Mouse (Mus musculus): Measurements from ENCODE around the gene Tnip1. TPM values are rescaled to one million over a fixed set of nuclear protein-coding genes. Genes with fewer than 3 reads are reported as not detected.

Tnip1 gene
- total RNA-seq, 2 experiments from 2014 or later: 26.7 to 32.7 TPM

GRCm38 (mm10) chr11:54932540-54932939 is 30.2 kb downstream of the Tnip1 start:
- no peak for DNase-seq

DNA sequence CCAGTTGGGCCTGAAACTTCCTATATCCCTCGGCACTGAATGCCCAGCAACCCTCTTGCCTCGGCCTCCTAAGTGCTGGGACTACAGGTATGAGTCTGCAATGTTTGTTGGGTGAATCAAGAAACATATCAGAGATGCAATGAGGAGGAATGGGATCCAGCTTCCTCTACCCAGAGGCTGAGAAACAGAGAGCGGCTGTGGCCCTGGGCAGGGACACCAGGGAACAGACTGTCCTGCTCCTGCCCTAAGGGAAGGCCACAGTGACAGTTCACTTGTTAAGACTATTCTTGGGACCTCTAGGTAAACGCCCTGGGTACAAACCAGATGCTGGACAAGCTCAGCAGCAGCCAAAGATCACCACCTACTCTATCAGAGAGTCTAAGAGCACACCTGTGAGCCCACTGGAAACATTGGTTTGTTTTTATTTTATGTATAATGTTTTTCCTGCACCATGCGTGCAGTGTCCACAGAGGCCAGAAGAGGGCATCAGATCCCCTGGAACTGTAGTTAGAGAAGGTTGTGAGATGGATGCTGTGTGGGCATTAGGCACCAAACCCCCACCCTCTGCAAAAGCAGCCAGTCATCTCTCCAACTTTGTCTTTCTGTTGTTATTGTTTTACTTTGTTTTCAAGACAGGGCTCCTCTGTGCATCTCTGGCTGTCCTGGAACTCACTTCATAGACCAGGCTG is 31.2 kb downstream of the Tnip1 start:
- peak; percentile 39 to 83 for DNase-seq

- DNase-seq: peak; percentile 58 to 74
Observed at GRCm38 (mm10) chr11:54930318-54930979, 32.3 kb downstream of the Tnip1 start.

- DNase-seq: no peak
Observed at GRCm38 (mm10) chr11:54929744-54930143, 33.0 kb downstream of the Tnip1 start.

DNA sequence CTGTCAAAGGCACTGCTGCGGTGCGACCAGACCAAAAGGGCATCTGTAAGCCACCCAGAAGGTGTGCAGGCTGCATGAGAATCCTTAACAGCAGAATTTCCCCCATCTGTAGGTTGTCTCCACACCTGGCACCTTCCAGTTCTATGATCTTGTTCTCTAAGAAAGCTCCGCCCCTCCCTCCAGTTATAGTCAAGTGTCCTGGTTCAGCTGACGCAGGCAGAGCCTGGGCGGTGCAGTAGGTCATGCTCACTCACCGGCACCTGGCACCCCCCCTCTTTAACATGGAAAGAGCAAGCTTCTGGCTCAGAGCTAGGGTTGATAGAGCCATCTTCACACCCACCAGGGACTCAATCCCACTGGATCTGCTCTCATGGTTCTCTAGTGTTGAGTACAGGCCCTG is 33.4 kb downstream of the Tnip1 start:
- no peak for DNase-seq

GRCm38 (mm10) chr11:54928886-54929285 is 33.8 kb downstream of the Tnip1 start:
- no peak for DNase-seq

DNA sequence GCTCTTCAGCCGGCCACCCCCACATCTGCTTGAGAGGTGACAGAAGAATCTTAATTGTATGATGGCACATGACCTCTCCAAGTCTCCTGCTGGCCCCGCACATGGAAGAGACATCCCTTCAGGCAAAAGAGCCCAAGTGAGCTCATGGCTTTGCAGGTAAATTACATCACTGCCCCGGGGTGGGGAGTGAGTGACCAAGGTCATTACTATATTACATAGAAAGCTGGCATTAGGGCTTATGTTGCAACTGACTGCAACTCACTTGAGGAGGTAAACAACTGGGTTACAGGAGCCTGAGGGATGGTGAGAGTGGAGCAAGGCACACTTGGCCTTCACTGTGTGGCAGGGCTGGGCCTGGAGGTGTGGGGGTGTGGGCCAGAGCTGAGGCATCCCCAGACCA is 34.5 kb downstream of the Tnip1 start:
- DNase-seq: no peak

GRCm38 (mm10) chr11:54927346-54928140 is 35.2 kb downstream of the Tnip1 start:
- DNase-seq: peak; percentile 74 to 87

- DNase-seq: no peak
Observed at GRCm38 (mm10) chr11:54924145-54924544, 38.6 kb downstream of the Tnip1 start.

- DNase-seq: no peak
Observed at GRCm38 (mm10) chr11:54922488-54922887, 40.2 kb downstream of the Tnip1 start.

GRCm38 (mm10) chr11:54921798-54922197 is 40.9 kb downstream of the Tnip1 start:
- peak; percentile 62 to 63 for DNase-seq

DNA sequence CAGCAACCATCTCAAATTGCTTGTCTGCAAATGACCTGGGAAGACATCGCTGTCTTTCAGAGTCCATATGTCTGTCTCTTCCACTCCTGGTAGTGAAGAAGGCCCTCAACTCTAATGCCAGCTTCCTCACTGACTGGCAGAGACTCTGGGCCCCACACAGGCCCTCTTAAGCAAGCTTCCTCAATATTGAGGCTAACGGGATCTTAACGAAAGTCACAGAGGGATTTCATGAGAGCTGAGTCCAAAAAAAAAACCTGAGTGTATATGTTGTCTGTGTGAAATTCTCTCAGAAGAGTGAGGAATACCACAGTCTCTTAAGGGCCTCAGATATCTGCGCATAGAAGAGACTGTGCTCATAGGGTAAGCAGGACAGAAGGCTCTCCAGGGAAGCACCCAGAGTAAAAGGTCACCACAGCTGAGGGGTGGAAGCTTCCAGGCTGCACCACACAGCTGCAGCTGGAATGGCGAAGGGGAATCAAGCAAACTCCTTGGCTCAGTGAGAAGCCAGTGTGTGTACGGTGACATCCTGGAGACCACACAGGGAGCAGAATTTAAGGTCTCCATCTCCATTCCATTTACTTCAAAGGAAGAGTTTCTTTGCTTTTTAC is 41.6 kb downstream of the Tnip1 start:
- DNase-seq: peak in 1 of 2 experiments; percentile 66

DNA sequence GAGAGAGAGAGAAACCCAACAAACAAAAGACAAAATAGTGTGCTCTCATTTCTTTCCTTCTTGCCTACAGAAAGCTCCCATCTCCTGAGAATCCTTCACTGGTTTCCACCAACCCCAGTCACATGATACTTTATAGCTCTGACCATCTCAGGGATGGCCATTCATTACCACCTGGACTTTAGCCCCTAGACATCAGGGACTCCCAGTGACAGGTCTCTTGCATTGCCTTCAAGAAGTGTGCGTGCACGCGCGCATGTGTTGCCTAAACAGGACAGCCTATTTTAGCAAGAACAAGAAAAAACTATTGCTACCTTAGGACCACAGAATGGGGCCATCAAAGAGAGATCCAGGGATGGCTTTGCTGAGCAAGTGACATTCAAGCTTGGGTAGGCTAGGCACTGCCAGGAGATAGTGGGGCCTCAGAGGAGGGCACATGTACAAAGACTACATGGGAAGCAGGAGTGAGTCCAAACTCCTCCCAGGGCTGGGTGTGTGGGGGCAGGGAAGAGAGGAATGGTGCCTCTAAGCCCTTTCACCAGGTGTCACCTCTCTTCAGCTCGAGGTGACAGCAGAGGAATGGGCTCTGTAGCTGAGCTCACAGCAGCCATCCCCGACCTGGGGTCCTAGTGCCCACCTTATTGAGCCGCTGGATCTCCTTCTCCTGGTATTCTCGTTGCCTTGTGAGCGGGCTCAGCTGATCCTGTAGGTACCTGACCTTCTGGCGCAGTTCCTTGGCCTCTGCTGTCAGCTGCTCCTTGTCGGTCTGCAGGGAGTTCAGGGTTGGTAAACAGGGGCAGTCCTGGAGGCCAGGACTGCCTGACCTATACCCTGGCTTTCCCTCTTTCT is 42.4 kb downstream of the Tnip1 start:
- DNase-seq: no peak

- DNase-seq: no peak
Observed at GRCm38 (mm10) chr11:54918273-54918672, 44.4 kb downstream of the Tnip1 start.

DNA sequence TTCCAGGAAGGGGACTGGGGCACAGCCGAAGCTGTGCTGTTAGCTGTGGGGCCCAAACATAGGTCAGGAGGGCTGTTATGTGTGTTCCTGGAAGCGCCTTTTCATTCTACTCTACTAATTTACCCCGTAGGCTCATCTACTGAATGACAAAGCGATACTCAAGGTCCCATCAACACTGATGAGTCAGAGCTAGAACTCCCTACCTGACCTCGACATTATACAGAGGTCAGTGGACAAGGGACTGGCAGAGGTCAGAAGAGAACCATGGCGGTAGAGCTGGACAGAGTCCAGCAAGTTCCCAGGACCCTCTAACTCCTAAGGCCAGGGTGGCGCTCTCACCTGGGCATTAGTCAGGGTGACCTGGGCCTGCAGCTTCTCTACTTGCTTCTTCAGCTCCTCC is 45.3 kb downstream of the Tnip1 start:
- DNase-seq: no peak

- peak in 1 of 2 experiments; percentile 57 for DNase-seq
Observed at GRCm38 (mm10) chr11:54913841-54914240, 48.9 kb downstream of the Tnip1 start.

DNA sequence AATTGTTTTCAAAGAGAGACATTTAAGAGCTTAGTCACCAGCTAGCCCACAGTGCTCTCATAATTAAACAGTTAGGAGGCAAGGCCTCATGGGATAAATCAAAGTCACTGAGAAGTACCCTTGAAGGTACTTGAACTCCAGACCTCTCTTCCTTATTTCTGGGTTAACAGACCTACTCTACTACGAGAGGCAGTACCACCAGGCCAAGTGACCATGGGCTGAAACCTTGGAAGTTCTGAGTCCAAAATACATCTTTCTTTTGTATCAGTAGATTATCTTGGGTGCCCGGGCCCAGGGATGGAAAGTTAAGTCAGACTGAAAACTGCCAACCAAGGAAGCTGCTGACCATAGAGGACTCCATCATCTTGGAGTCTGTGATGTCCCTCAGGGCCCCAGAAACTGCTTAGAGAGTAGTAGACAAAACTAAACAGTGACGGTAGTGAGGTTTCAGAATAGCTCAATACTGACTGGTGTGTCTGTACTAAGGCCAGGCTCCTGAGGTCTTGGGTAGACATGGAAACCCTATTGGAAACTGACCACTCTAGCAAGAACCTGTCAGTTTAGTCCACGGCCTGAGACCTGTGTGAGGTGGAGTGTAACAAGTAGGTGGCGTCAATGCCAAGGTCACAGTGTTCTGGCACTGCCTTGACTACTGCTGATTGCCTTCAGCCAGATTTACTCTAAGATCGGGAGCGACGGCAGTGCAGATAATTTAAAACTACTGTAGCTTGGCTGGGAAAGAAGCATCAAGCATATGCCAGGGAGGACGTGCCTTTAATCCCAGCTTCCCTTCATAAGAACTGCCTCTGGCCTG is 50.0 kb downstream of the Tnip1 start:
- DNase-seq: no peak

DNA sequence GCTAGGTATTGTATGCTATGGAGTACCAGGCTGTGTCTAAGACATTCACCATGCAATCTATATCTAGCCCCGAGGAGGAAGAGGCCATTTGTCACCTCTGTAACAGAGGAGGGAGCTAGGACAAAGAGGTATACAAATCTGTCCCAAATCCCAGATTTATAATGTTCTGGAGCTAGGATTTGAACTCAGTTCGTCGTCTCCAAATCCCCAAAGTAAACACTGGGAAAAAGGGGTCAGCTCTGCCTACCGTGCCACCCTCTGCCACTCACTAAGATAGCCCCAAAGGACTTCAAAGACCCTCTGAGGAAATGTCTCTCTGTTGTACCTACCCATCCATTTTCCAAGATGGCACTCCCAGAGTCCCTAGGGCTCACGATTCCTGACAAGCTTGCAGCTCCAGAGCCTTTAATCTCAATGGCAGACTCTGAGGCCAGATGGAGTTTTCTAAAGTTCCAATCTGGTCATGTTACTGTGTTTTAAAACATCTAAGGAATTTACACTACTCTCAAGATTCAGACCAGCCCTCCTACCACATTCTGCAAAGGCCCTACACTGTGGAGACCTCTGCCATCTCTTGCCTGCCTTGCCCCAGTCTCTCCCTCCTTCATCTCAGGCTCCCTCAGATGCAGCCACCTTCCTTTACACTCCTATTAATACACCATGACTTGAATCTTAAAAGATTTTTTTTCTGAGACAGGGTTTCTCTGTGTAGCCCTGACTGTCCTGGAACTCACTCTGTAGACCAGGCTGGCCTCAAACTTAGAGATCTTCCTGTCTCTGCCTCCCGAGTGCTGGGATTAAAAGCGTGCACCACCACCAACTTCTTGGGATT is 50.8 kb downstream of the Tnip1 start:
- DNase-seq: no peak

GRCm38 (mm10) chr11:54911201-54911600 is 51.5 kb downstream of the Tnip1 start:
- no peak for DNase-seq

Data from heart, adult 18-20 months (tissue).